Mouse (Mus musculus) central nervous system, embryonic 18 days (tissue): ENCODE results near the gene B9d1. TPM values are rescaled to one million over a fixed set of nuclear protein-coding genes. Genes with fewer than 3 reads are reported as not detected.

Experiments
- polyA plus RNA-seq: library from polyadenylated mRNA; depleted of rRNA; stranded (reverse); fragments of >200 nt; gene quantifications from 2 replicates; pipeline ENCODE4 v1.2.3, GENCODE M21; 2012; rRNA removed

B9d1 gene
- 36.9 and 39.8 TPM in 2 replicates for polyA plus RNA-seq

DNA sequence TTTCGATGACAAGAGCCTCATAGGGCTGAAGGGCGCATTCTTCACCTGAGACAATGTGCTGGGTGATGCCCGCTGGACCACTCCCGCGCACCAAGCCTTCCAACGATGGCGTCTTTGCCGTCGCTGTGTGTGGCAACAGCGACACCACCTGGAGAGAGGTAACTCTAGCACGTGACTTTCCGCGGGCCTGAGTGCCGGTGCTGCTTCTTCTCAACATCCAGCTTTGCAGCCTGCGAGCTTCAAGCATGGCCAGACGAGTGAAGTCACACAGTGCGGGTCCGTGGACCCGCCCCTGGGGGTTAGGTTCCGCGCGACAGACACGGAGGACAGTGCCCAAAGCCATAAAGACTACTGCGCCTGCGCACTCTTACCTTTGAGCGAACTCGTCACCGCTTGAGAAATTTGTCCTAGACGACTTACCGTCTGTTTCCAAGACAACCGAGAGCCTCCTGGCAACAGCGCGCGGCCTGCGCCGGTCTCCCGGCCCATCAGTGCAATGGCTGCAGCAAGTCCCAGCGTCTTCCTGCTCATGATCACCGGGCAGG, at the start of gene B9d1:
B9d1 (plus strand) TSS at position 432 of the 545 bp plus-strand sequence.

DNA sequence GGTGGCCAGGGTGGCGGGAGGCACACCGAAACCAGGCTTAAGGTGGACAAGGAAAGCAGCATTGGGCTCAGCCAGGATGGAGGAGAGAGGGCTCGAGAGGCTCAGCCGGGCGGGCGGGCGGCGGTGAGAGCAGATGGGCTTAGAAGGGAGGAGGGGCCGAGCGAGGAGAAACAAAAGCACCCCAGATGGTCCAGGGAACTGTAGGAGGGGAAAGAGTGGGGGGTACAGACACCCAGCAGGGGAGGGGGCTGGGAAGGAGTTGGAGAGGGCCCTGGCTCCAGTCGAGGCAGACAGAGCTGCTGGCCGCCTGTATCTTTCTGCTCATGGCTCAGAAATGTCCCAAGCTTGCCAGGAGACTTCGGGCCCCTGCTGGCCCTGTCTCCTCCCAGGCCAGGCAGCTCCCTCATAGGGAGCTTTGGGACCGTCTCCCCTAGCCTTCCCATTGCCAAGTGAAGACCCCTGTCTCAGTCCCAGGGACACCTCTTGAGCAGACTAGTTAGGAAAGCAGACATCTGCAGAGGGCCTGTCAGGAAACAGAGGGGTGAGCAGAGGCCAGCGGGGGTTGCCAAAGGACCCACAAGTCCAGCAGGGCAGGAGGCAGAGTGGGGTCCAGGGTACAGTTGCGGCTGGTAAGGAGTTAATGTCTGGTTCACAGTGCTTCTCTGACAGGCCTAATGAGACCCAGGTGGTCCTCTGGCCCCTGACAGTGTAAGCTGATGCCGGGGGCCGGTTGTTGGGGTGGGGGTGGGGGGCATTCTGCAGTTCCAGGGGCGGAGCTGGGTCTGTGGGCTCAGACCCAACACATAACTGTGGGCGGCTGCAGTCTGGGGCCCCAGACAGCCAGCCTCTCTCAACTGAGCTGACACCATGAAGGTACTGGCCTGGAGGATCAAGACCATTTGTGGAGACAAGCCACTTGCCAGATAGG, 20.1 kb upstream of the B9d1 start, which contains the start of gene Mfap4:
Mfap4 (plus strand) TSS at position 819 of the 928 bp plus-strand sequence.

DNA sequence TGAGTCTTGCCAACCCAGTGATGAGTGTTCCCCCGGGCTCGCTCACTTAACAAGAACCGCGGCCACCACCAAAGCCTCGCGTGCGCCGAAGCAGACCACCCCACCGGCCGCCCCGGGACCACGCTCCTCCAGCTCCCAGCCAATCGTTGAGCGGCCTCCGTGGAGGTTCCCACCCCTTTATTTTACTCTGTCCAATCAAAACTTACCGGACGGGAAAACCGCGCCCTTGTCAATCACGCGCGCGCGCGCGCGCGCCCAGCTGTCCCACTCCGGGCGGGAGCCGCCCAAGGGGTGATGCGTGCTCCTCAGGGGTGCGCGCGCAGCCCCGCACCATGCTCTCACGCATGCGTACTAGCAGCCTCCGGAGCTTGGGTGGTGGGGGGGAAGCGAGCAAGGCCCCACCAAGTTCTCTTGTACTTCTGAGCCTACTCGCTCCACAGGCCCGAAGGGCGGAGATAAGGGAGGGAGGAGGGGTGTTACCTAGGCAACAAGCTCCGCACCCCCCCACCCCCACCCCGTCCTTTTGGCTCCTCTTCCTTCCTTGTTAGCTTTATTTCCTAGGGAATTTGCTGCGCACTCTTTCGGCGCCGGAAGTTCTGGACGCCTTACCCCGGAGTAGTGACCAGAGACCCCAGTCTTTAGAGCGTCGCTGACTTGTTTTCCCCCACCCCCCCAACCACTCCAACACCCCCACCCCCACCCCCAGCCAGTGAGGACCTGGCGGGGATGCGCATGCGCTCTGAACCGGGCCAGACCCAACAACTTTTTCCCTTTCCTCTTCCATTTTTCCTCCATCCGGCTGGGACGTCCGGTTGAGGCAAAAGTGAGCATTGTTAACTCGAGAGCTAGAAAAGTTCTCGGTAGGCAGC, 10.6 kb upstream of the B9d1 start, which contains the start of gene Mapk7:
Mapk7 (minus strand) TSS at position 278 of the 869 bp plus-strand sequence.

Other genes with a start within 250 kb of the B9d1 start
- 38.1 and 39.3 TPM in 2 replicates for gene Aldh3a2, start 237.7 kb upstream of the B9d1 start, polyA plus RNA-seq
- gene Slc47a2, start 162.3 kb upstream of the B9d1 start, polyA plus RNA-seq: 0.19 and 0.24 TPM in 2 replicates
- 0.45 and 1.7 TPM in 2 replicates for gene Slc47a1, start 126.8 kb upstream of the B9d1 start, polyA plus RNA-seq
- 177 and 181 TPM in 2 replicates for gene Rnf112, start 51.0 kb upstream of the B9d1 start, polyA plus RNA-seq
- gene Mfap4, start 19.7 kb upstream of the B9d1 start, polyA plus RNA-seq: 31.6 and 64.5 TPM in 2 replicates
- 94.7 and 104 TPM in 2 replicates for gene Mapk7, start 10.7 kb upstream of the B9d1 start, polyA plus RNA-seq
- 89.6 and 98.4 TPM in 2 replicates for gene Epn2, start 74.5 kb downstream of the B9d1 start, polyA plus RNA-seq
- gene Grap, start 148.1 kb downstream of the B9d1 start, polyA plus RNA-seq: 5.6 and 5.9 TPM in 2 replicates
- gene Fam83g, start 178.9 kb downstream of the B9d1 start, polyA plus RNA-seq: 0.24 and 0.35 TPM in 2 replicates
- gene Slc5a10, start 215.7 kb downstream of the B9d1 start, polyA plus RNA-seq: 0.04 and 0.07 TPM in 2 replicates